Mouse (Mus musculus) liver, embryonic 14.5 days (tissue): ENCODE measurements around the gene Slc9a3.

Experiments used
- CTCF ChIP-seq: IDR thresholded peaks from 2 replicates; pipeline ENCODE4 v1.5.1; 2016; ENCODE audit warnings: antibody characterized with exemption, low read depth, control low read depth
- EP300 ChIP-seq: IDR thresholded peaks from 2 replicates; pipeline ENCODE4 v1.6.1; 2016; ENCODE audit warnings: antibody characterized with exemption, low read depth

GRCm38 (mm10) chr13:74071714-74072113 lies 49.5 kb upstream of the Slc9a3 start:
- no peak for TF ChIP-seq EP300
- no peak for TF ChIP-seq CTCF
